Mouse (Mus musculus) embryonic facial prominence, embryonic 10.5 days (tissue): ENCODE results near the gene Spag5. TPM values are rescaled to one million over a fixed set of nuclear protein-coding genes. Genes with fewer than 3 reads are reported as not detected.

Experiments used
- DNase-seq: peaks from one replicate; pipeline ENCODE4 v3.0.0-alpha.2; 2017; ENCODE audit warnings: low spot score
- H3K27ac ChIP-seq: fragments of 300-500 bp; sonication (generic); replicated peaks from 2 replicates; pipeline ENCODE4 v1.5.1; 2016; ENCODE audit warnings: mild to moderate bottlenecking
- H3K27me3 ChIP-seq: fragments of 300-500 bp; sonication (generic); replicated peaks from 2 replicates; pipeline ENCODE4 v1.6.1; 2016; ENCODE audit warnings: low read depth, mild to moderate bottlenecking; ENCODE audit not compliant: poor library complexity, severe bottlenecking
- H3K36me3 ChIP-seq: fragments of 300-500 bp; sonication (generic); replicated peaks from 2 replicates; pipeline ENCODE4 v1.6.1; 2016; ENCODE audit warnings: mild to moderate bottlenecking, moderate library complexity
- H3K4me1 ChIP-seq: fragments of 300-500 bp; sonication (generic); 2 replicates; pipeline ENCODE4 v1.6.1; 2016
- H3K4me3 ChIP-seq: fragments of 300-500 bp; sonication (generic); 2 replicates; pipeline ENCODE4 v1.5.1; 2016; ENCODE audit warnings: mild to moderate bottlenecking, moderate library complexity
- H3K9me3 ChIP-seq: fragments of 300-500 bp; sonication (generic); 2 replicates; pipeline ENCODE4 v1.6.1; 2016; ENCODE audit warnings: mild to moderate bottlenecking
- WGBS: fragments of 180-500 bp; shearing (Covaris S2); methylation state at CpG from one replicate; pipeline ENCODE4 v1.1.7; 2016; 5-methylcytosine and 5-hydroxymethylcytosine counted together
- polyA plus RNA-seq: library from polyadenylated mRNA; unstranded; fragments of >200 nt; fragmentation: Nextera tagmentation; extraction: Ambion mirVana; gene quantifications from 2 replicates; pipeline ENCODE4 v1.2.1, GENCODE M21; 2016

The Spag5 gene
- polyA plus RNA-seq, 1 experiment from 2014 or later: 65.7 TPM

GRCm38 (mm10) chr11:78346326-78347069 is 45.2 kb downstream of the Spag5 start:
- H3K9me3 ChIP-seq: no peaks in the 10 kb centered on the region
- H3K27ac ChIP-seq: no peak overlapping the region; the same call in 1 of the 2 replicates
- H3K27me3 ChIP-seq: no peaks in the 10 kb centered on the region
- peaks cover 38% of the 10 kb centered on the region for H3K36me3 ChIP-seq
- peaks cover 60% of the 10 kb centered on the region for H3K4me1 ChIP-seq
- 78% methylated on average over 6 of the region's 6 CpGs for WGBS
- H3K4me3 ChIP-seq: no peak overlapping the region
- DNase-seq: no peak

GRCm38 (mm10) chr11:78347070-78347754 is 45.9 kb downstream of the Spag5 start:
- 85% methylated on average over 10 of the region's 10 CpGs for WGBS
- Histone ChIP-seq H3K4me1 (peaks cover 60% of the 10 kb centered on the region), H3K27me3 (no peaks in the 10 kb centered on the region), H3K9me3 (no peaks in the 10 kb centered on the region), H3K27ac (no peak overlapping the region), H3K4me3 (no peak overlapping the region), H3K36me3 (peaks cover 34% of the 10 kb centered on the region)
- DNase-seq: peak; percentile 74

GRCm38 (mm10) chr11:78347908-78348307 is 46.6 kb downstream of the Spag5 start:
- Histone ChIP-seq H3K27ac (no peak overlapping the region), H3K36me3 (peaks cover 34% of the 10 kb centered on the region), H3K9me3 (no peaks in the 10 kb centered on the region), H3K4me1 (peaks cover 56% of the 10 kb centered on the region), H3K27me3 (no peaks in the 10 kb centered on the region), H3K4me3 (no peak overlapping the region)
- no peak for DNase-seq
- 81% methylated on average over 9 of the region's 9 CpGs for WGBS

- Histone ChIP-seq H3K27me3 (no peaks in the 10 kb centered on the region), H3K4me1 (peaks cover 51% of the 10 kb centered on the region), H3K4me3 (no peak overlapping the region), H3K36me3 (peaks cover 34% of the 10 kb centered on the region), H3K9me3 (no peaks in the 10 kb centered on the region), H3K27ac (no peak overlapping the region)
- WGBS: 48% methylated on average over 7 of the region's 7 CpGs
- no peak for DNase-seq
Measured at GRCm38 (mm10) chr11:78348474-78348873, 47.1 kb downstream of the Spag5 start.

GRCm38 (mm10) chr11:78349441-78350358 is 48.4 kb downstream of the Spag5 start:
- no peaks in the 10 kb centered on the region for H3K27me3 ChIP-seq
- H3K9me3 ChIP-seq: no peaks in the 10 kb centered on the region
- DNase-seq: no peak
- no peak overlapping the region for H3K4me3 ChIP-seq
- H3K27ac ChIP-seq: no peak overlapping the region
- H3K36me3 ChIP-seq: peaks cover 34% of the 10 kb centered on the region
- 88% methylated on average over 4 of the region's 4 CpGs for WGBS
- peaks cover 40% of the 10 kb centered on the region for H3K4me1 ChIP-seq

- no peak for DNase-seq
- no peak overlapping the region for H3K4me3 ChIP-seq
- H3K27me3 ChIP-seq: no peaks in the 10 kb centered on the region
- WGBS: 85% methylated on average over 1 of the region's 1 CpGs
- H3K4me1 ChIP-seq: 0 out of 2 replicates have a peak, but pooled peaks cover 9% of the 10 kb centered on the region
- no peak overlapping the region for H3K27ac ChIP-seq
- H3K36me3 ChIP-seq: peaks cover 19% of the 10 kb centered on the region
- H3K9me3 ChIP-seq: no peaks in the 10 kb centered on the region
Measured at GRCm38 (mm10) chr11:78353081-78353480, 51.8 kb downstream of the Spag5 start.

GRCm38 (mm10) chr11:78354905-78355304 is 53.6 kb downstream of the Spag5 start:
- H3K4me3 ChIP-seq: no peak overlapping the region
- peaks cover under 1% of the 10 kb centered on the region; the same call in 1 of the 2 replicates for H3K36me3 ChIP-seq
- peaks cover 11% of the 10 kb centered on the region for H3K27me3 ChIP-seq
- 89% methylated on average over 6 of the region's 6 CpGs for WGBS
- no peak overlapping the region for H3K27ac ChIP-seq
- no peak for DNase-seq
- peaks cover 7% of the 10 kb centered on the region; the same call in 1 of the 2 replicates for H3K4me1 ChIP-seq
- H3K9me3 ChIP-seq: no peaks in the 10 kb centered on the region

- Histone ChIP-seq H3K27me3 (peaks cover 11% of the 10 kb centered on the region), H3K27ac (peak overlapping the region; percentile 69; the same call in 1 of the 2 replicates), H3K36me3 (no peaks in the 10 kb centered on the region), H3K4me3 (no peak overlapping the region), H3K4me1 (peaks cover 14% of the 10 kb centered on the region; the same call in 1 of the 2 replicates), H3K9me3 (no peaks in the 10 kb centered on the region)
- DNase-seq: peak; percentile 87
- 33% methylated on average over 4 of the region's 4 CpGs for WGBS
Measured at GRCm38 (mm10) chr11:78355471-78356238, 54.3 kb downstream of the Spag5 start.

GRCm38 (mm10) chr11:78358330-78359007 is 57.1 kb downstream of the Spag5 start:
- no peaks in the 10 kb centered on the region for H3K36me3 ChIP-seq
- 0 out of 2 replicates have a peak overlapping the region, but pooled peaks have one; percentile 3 for H3K4me3 ChIP-seq
- WGBS: 10% methylated on average over 22 of the region's 22 CpGs
- no peak overlapping the region for H3K27ac ChIP-seq
- DNase-seq: peak; percentile 61
- peaks cover 11% of the 10 kb centered on the region for H3K27me3 ChIP-seq
- no peaks in the 10 kb centered on the region for H3K9me3 ChIP-seq
- H3K4me1 ChIP-seq: peaks cover 22% of the 10 kb centered on the region; the same call in 1 of the 2 replicates

- H3K4me1 ChIP-seq: peaks cover 27% of the 10 kb centered on the region; the same call in 1 of the 2 replicates
- H3K4me3 ChIP-seq: peak overlapping the region; percentile 48
- H3K27me3 ChIP-seq: peaks cover 11% of the 10 kb centered on the region
- H3K36me3 ChIP-seq: no peaks in the 10 kb centered on the region
- WGBS: 12% methylated on average over 13 of the region's 13 CpGs
- H3K9me3 ChIP-seq: no peaks in the 10 kb centered on the region
- H3K27ac ChIP-seq: peak overlapping the region; percentile 31; the same call in 1 of the 2 replicates
- DNase-seq: peak; percentile 81
Measured at GRCm38 (mm10) chr11:78360125-78360788, 58.9 kb downstream of the Spag5 start.

GRCm38 (mm10) chr11:78360789-78361131 is 59.4 kb downstream of the Spag5 start:
- H3K4me3 ChIP-seq: peak overlapping the region; percentile 48
- no peaks in the 10 kb centered on the region for H3K36me3 ChIP-seq
- no peak for DNase-seq
- H3K4me1 ChIP-seq: peaks cover 27% of the 10 kb centered on the region; the same call in 1 of the 2 replicates
- peak overlapping the region; percentile 31; the same call in 1 of the 2 replicates for H3K27ac ChIP-seq
- peaks cover 11% of the 10 kb centered on the region for H3K27me3 ChIP-seq
- H3K9me3 ChIP-seq: no peaks in the 10 kb centered on the region
- 64% methylated on average over 2 of the region's 2 CpGs for WGBS
